Mouse (Mus musculus) megakaryocyte-erythroid progenitor cell, adult 5-6 weeks (primary cell): ENCODE measurements around the gene Klhl10. TPM values are rescaled to one million over a fixed set of nuclear protein-coding genes. Genes with fewer than 3 reads are reported as not detected.

Source experiments
- ATAC-seq: replicated peaks from 2 replicates; pipeline ENCODE4 v1.8.0; 2016; ENCODE audit warnings: mild to moderate bottlenecking, inconsistent platforms; ENCODE audit not compliant: severe bottlenecking, poor library complexity, low FRiP score, low TSS enrichment
- total RNA-seq, 2 experiments: library from RNA; stranded (forward) in 1 of 2; stranded (reverse) in 1 of 2; fragments of 200-1000, 215-1000 nt in 1 of 2; fragments of >200 nt in 1 of 2; fragmentation: Nextera tagmentation in 1 of 2; gene quantifications; 2 replicates each; pipeline ENCODE4 v1.2.3; 2014 to 2017

Gene Klhl10
- total RNA-seq, 2 experiments from 2014 or later = not detected

- no peak for ATAC-seq
These were observed 63.4 kb downstream of the Klhl10 start for GRCm38 (mm10) chr11:100504990-100505660.

- ATAC-seq = no peak
These were observed 64.3 kb downstream of the Klhl10 start for GRCm38 (mm10) chr11:100505997-100506396.

Other genes with a start within 250 kb of the Klhl10 start
- gene Krt9, start 248.7 kb upstream of the Klhl10 start, total RNA-seq (2014; fragmentation: Nextera tagmentation) = not detected in 2 replicates
- gene Krt9, start 248.7 kb upstream of the Klhl10 start, total RNA-seq (2017) = not detected in 2 replicates
- gene Krt14, start 234.4 kb upstream of the Klhl10 start, total RNA-seq (2014; fragmentation: Nextera tagmentation) = not detected in 2 replicates
- gene Krt14, start 234.4 kb upstream of the Klhl10 start, total RNA-seq (2017) = not detected in 2 replicates
- gene Krt16, start 193.0 kb upstream of the Klhl10 start, total RNA-seq (2014; fragmentation: Nextera tagmentation) = not detected in 2 replicates
- not detected in 2 replicates for gene Krt16, start 193.0 kb upstream of the Klhl10 start, total RNA-seq (2017)
- gene Krt17, start 180.9 kb upstream of the Klhl10 start, total RNA-seq (2014; fragmentation: Nextera tagmentation) = not detected in 2 replicates
- gene Krt17, start 180.9 kb upstream of the Klhl10 start, total RNA-seq (2017) = not detected in 2 replicates
- gene Krt42, start 172.0 kb upstream of the Klhl10 start, total RNA-seq (2014; fragmentation: Nextera tagmentation) = not detected in 2 replicates
- not detected in 2 replicates for gene Krt42, start 172.0 kb upstream of the Klhl10 start, total RNA-seq (2017)
- gene Eif1, start 122.0 kb upstream of the Klhl10 start, total RNA-seq (2014; fragmentation: Nextera tagmentation) = 1,051 and 1,260 TPM in 2 replicates
- 170 and 204 TPM in 2 replicates for gene Eif1, start 122.0 kb upstream of the Klhl10 start, total RNA-seq (2017)
- gene Gast, start 107.5 kb upstream of the Klhl10 start, total RNA-seq (2014; fragmentation: Nextera tagmentation) = not detected in 2 replicates
- not detected in 2 replicates for gene Gast, start 107.5 kb upstream of the Klhl10 start, total RNA-seq (2017)
- not detected in 2 replicates for gene Hap1, start 85.8 kb upstream of the Klhl10 start, total RNA-seq (2014; fragmentation: Nextera tagmentation)
- gene Hap1, start 85.8 kb upstream of the Klhl10 start, total RNA-seq (2017) = not detected in 2 replicates
- gene Jup, start 44.2 kb upstream of the Klhl10 start, total RNA-seq (2014; fragmentation: Nextera tagmentation) = 0.40 and 0.81 TPM in 2 replicates
- 0.52 and 0.80 TPM in 2 replicates for gene Jup, start 44.2 kb upstream of the Klhl10 start, total RNA-seq (2017)
- 1.0 TPM in 1 of 2 replicates, not detected in the other for gene P3h4, start 27.1 kb upstream of the Klhl10 start, total RNA-seq (2014; fragmentation: Nextera tagmentation)
- gene P3h4, start 27.1 kb upstream of the Klhl10 start, total RNA-seq (2017) = 0.08 and 0.33 TPM in 2 replicates
- gene Fkbp10, start 26.2 kb upstream of the Klhl10 start, total RNA-seq (2014; fragmentation: Nextera tagmentation) = not detected in 2 replicates
- gene Fkbp10, start 26.2 kb upstream of the Klhl10 start, total RNA-seq (2017) = 0.53 TPM in 1 of 2 replicates, not detected in the other
- 35.7 and 54.2 TPM in 2 replicates for gene Nt5c3b, start 109 bp upstream of the Klhl10 start, total RNA-seq (2014; fragmentation: Nextera tagmentation)
- gene Nt5c3b, start 109 bp upstream of the Klhl10 start, total RNA-seq (2017) = 25.9 and 33.8 TPM in 2 replicates
- 10.8 and 14.8 TPM in 2 replicates for gene Klhl11, start 30.8 kb downstream of the Klhl10 start, total RNA-seq (2014; fragmentation: Nextera tagmentation)
- 27.9 and 40.8 TPM in 2 replicates for gene Klhl11, start 30.8 kb downstream of the Klhl10 start, total RNA-seq (2017)
- gene Acly, start 86.1 kb downstream of the Klhl10 start, total RNA-seq (2014; fragmentation: Nextera tagmentation) = 99.9 and 114 TPM in 2 replicates
- 90.6 and 112 TPM in 2 replicates for gene Acly, start 86.1 kb downstream of the Klhl10 start, total RNA-seq (2017)
- not detected in 2 replicates for gene Ttc25, start 103.7 kb downstream of the Klhl10 start, total RNA-seq (2014; fragmentation: Nextera tagmentation)
- not detected in 2 replicates for gene Ttc25, start 103.7 kb downstream of the Klhl10 start, total RNA-seq (2017)
- gene Cnp, start 133.0 kb downstream of the Klhl10 start, total RNA-seq (2014; fragmentation: Nextera tagmentation) = 57.0 and 60.8 TPM in 2 replicates
- gene Cnp, start 133.0 kb downstream of the Klhl10 start, total RNA-seq (2017) = 26.7 and 44.2 TPM in 2 replicates
- 14.2 and 14.9 TPM in 2 replicates for gene Nkiras2, start 177.3 kb downstream of the Klhl10 start, total RNA-seq (2014; fragmentation: Nextera tagmentation)
- gene Nkiras2, start 177.3 kb downstream of the Klhl10 start, total RNA-seq (2017) = 4.2 and 11.2 TPM in 2 replicates
- gene Dnajc7, start 178.3 kb downstream of the Klhl10 start, total RNA-seq (2014; fragmentation: Nextera tagmentation) = 133 and 176 TPM in 2 replicates
- 139 and 147 TPM in 2 replicates for gene Dnajc7, start 178.3 kb downstream of the Klhl10 start, total RNA-seq (2017)